Mouse (Mus musculus) lung, adult 2 months (tissue): ENCODE measurements around the gene Ccdc126. TPM values are rescaled to one million over a fixed set of nuclear protein-coding genes. Genes with fewer than 3 reads are reported as not detected.

Source experiments
- DNase-seq: peaks from one replicate; pipeline ENCODE4 v3.0.0; 2022
- H3K4me1 ChIP-seq: fragments of 200-500 bp; 2 replicates; pipeline ENCODE4 v1.6.1; 2011; ENCODE audit warnings: low read length; ENCODE audit not compliant: control insufficient read depth, insufficient read depth
- H3K4me3 ChIP-seq: fragments of 200-500 bp; replicated peaks from 2 replicates; pipeline ENCODE3; 2011; ENCODE audit warnings: low read depth, mild to moderate bottlenecking, control low read depth, low read length; ENCODE audit errors: extremely low read depth
- CTCF ChIP-seq: fragments of 200-500 bp; IDR thresholded peaks from 2 replicates; pipeline ENCODE4 v1.5.1; 2011; ENCODE audit warnings: mild to moderate bottlenecking, low read length, control low read depth; ENCODE audit not compliant: insufficient read depth
- POLR2A ChIP-seq: fragments of 200-500 bp; IDR thresholded peaks from 2 replicates; pipeline ENCODE4 v1.6.1; 2011; ENCODE audit warnings: low read depth, mild to moderate bottlenecking, control low read depth, low read length, borderline replicate concordance; ENCODE audit errors: extremely low read depth
- WGBS: fragments of 180-500 bp; shearing (Covaris S2); methylation state at CpG from one replicate; pipeline ENCODE4 v1.1.7; 2018; 5-methylcytosine and 5-hydroxymethylcytosine counted together
- polyA plus RNA-seq: library from polyadenylated mRNA; depleted of rRNA; stranded (reverse); fragments of >200 nt; gene quantifications from 2 replicates; pipeline ENCODE4 v1.2.3, GENCODE M21; 2012; rRNA removed

Gene Ccdc126
- polyA plus RNA-seq, 1 experiment, result 5.7 TPM

- H3K4me3 ChIP-seq, result no peak overlapping the region
- 60% methylated on average over 12 of the region's 12 CpGs for WGBS
- no peak for DNase-seq
- TF ChIP-seq POLR2A, result no peak
- no peak for TF ChIP-seq CTCF
- H3K4me1 ChIP-seq, result no peaks in the 10 kb centered on the region
These were observed 59.3 kb downstream of the Ccdc126 start for GRCm38 (mm10) chr6:49378328-49378727.

Other genes starting within 250 kb of the Ccdc126 start
- 11.5 and 12.6 TPM in 2 replicates for gene Malsu1, start 245.5 kb upstream of the Ccdc126 start, polyA plus RNA-seq
- 0.03 and 0.07 TPM in 2 replicates for gene Igf2bp3, start 104.3 kb upstream of the Ccdc126 start, polyA plus RNA-seq
- gene Tra2a, start 55.2 kb upstream of the Ccdc126 start, polyA plus RNA-seq, result 30.8 and 41.0 TPM in 2 replicates
- gene Fam221a, start 48.5 kb downstream of the Ccdc126 start, polyA plus RNA-seq, result 8.6 and 11.6 TPM in 2 replicates
- not detected in 2 replicates for gene Stk31, start 76.3 kb downstream of the Ccdc126 start, polyA plus RNA-seq